Mouse (Mus musculus): ENCODE measurements around the gene Dok3. TPM values are rescaled to one million over a fixed set of nuclear protein-coding genes. Genes with fewer than 3 reads are reported as not detected.
A peak's percentile ranks its signal among the peaks of the same experiment; 100 is the strongest.

Gene Dok3
- total and polyA plus RNA-seq, 3 experiments, result 1.6 to 4.3 TPM; not detected in 1

- H3K27ac ChIP-seq (ENCODE audit: control insufficient read depth, low read depth, low read length), result peak overlapping the region; percentile 78
- peak overlapping the region in 1 of 2 experiments; percentile 7; a peak in 1 of 4 replicates for H3K4me3 ChIP-seq (ENCODE audit: control insufficient read depth in 1 of 2, insufficient read depth in 1 of 2, low read depth in 2 of 2, low read length in 2 of 2)
- no peaks in the 10 kb centered on the region for H3K9me3 ChIP-seq (replicated peaks; ENCODE audit: insufficient read depth, low read length)
- no peaks in the 10 kb centered on the region for H3K27me3 ChIP-seq (ENCODE audit: control insufficient read depth in 1 of 2, insufficient read depth in 2 of 2, low read length in 2 of 2)
- peak overlapping the region; percentile 77; the same call in 1 of the 2 replicates for H3K9ac ChIP-seq (ENCODE audit: control insufficient read depth, low read depth, low read length, poor library complexity, severe bottlenecking)
- peaks cover 0 to 27% of the 10 kb centered on the region in 2 experiments; a peak in 2 of 4 replicates for H3K36me3 ChIP-seq (ENCODE audit: control insufficient read depth in 1 of 2, insufficient read depth in 2 of 2, low read length in 2 of 2)
- H3K79me2 ChIP-seq (ENCODE audit: control insufficient read depth, insufficient read depth, low read length, poor library complexity), result peaks cover 6% of the 10 kb centered on the region
- TF ChIP-seq CTCF (IDR thresholded peaks at IDR 0.05 in 2 of 3, conservative IDR thresholded peaks at IDR 0.05 in 1 of 3; ENCODE audit: control insufficient read depth in 1 of 3, insufficient read depth in 1 of 3, low read depth in 2 of 3, low read length in 3 of 3, poor library complexity in 1 of 3, severe bottlenecking in 1 of 3) (no peak), MAX (IDR thresholded peaks at IDR 0.05; ENCODE audit: low read length) (no peak), SIN3A (IDR thresholded peaks at IDR 0.05; ENCODE audit: low read length) (no peak), BHLHE40 (IDR thresholded peaks at IDR 0.05; ENCODE audit: borderline replicate concordance, low read depth, low read length) (no peak), ZKSCAN1 (IDR thresholded peaks at IDR 0.05; ENCODE audit: low read depth, low read length) (no peak), ETS1 (IDR thresholded peaks at IDR 0.05; ENCODE audit: low read depth, low read length) (peak; percentile 29; the same call in 1 of the 2 replicates), HCFC1 (IDR thresholded peaks at IDR 0.05; ENCODE audit: low read depth, low read length) (no peak), MYB (IDR thresholded peaks at IDR 0.05; ENCODE audit: low read depth, low read length) (no peak), ZC3H11A (IDR thresholded peaks at IDR 0.05; ENCODE audit: low read depth, low read length) (no peak), MXI1 (IDR thresholded peaks at IDR 0.05; ENCODE audit: low read depth, low read length) (no peak; the same call in 1 of the 2 replicates), CHD2 (IDR thresholded peaks at IDR 0.05; ENCODE audit: low read length) (no peak), GATA1 (IDR thresholded peaks at IDR 0.05; ENCODE audit: low read depth, low read length) (no peak), RAD21 (IDR thresholded peaks at IDR 0.05; ENCODE audit: low read depth, low read length) (no peak), ELF1 (IDR thresholded peaks at IDR 0.05; ENCODE audit: low read depth, low read length) (no peak), MYC (IDR thresholded peaks at IDR 0.05; ENCODE audit: low read depth, low read length) (peak; percentile 46; the same call in 1 of the 2 replicates), EP300 (IDR thresholded peaks at IDR 0.05; ENCODE audit: low read depth in 1 of 2, low read length in 2 of 2) (peak in 1 of 2 experiments; percentile 23; a peak in 1 of 4 replicates), MAZ (IDR thresholded peaks at IDR 0.05; ENCODE audit: low read depth, low read length) (no peak), RCOR1 (IDR thresholded peaks at IDR 0.05; ENCODE audit: low read depth, low read length) (no peak), KAT2A (conservative IDR thresholded peaks at IDR 0.05; ENCODE audit: low read depth, low read length) (no peak), POLR2AphosphoS2 (IDR thresholded peaks at IDR 0.05; ENCODE audit: low read length) (no peak), ZNF384 (IDR thresholded peaks at IDR 0.05; ENCODE audit: low read depth, low read length) (no peak), TCF12 (IDR thresholded peaks at IDR 0.05; ENCODE audit: low read depth, low read length) (no peak), TBP (IDR thresholded peaks at IDR 0.05; ENCODE audit: low read depth, low read length) (no peak), USF2 (IDR thresholded peaks at IDR 0.05; ENCODE audit: borderline replicate concordance in 1 of 2, insufficient read depth in 1 of 2, low read depth in 1 of 2, low read length in 2 of 2) (no peak)
- H3K4me1 ChIP-seq (ENCODE audit: control insufficient read depth in 1 of 2, insufficient read depth in 2 of 2, low read length in 2 of 2), result peaks cover 27 to 32% of the 10 kb centered on the region in 2 experiments
- peak; percentile 82 for DNase-seq (ENCODE audit: low read depth, low spot score)
These were observed 18.8 kb downstream of the Dok3 start for GRCm38 (mm10) chr13:55510332-55510667.

Data from MEL (cell line).